Mouse (Mus musculus) megakaryocyte, embryonic 14.5 days (primary cell): ENCODE results near the gene Rps27l.

Experiments used
- FLI1 ChIP-seq: IDR thresholded peaks from 2 replicates; pipeline ENCODE4 v1.6.1; 2012; ENCODE audit warnings: low read length, inconsistent platforms, mixed read lengths
- GATA1 ChIP-seq: IDR thresholded peaks from 3 replicates; pipeline ENCODE4 v1.6.1; 2012; ENCODE audit warnings: mixed read lengths, low read length, inconsistent platforms, borderline replicate concordance

GRCm38 (mm10) chr9:66957451-66957850, 11.6 kb downstream of the Rps27l start:
- TF ChIP-seq GATA1 (no peak), FLI1 (no peak)
